Mouse (Mus musculus) 416B (cell line): Measurements from ENCODE around the gene Tcf3.

Experiments used
- DNase-seq: peaks from one replicate; pipeline ENCODE4 v3.0.0; 2011; ENCODE audit warnings: low read depth

The Tcf3 gene

GRCm38 (mm10) chr10:80406684-80407501, 26.6 kb downstream of the Tcf3 start, which contains the start of gene Uqcr11:
TSS of gene Uqcr11 (minus strand) at chr10:80406830.
- DNase-seq, result peak; percentile 94

DNA sequence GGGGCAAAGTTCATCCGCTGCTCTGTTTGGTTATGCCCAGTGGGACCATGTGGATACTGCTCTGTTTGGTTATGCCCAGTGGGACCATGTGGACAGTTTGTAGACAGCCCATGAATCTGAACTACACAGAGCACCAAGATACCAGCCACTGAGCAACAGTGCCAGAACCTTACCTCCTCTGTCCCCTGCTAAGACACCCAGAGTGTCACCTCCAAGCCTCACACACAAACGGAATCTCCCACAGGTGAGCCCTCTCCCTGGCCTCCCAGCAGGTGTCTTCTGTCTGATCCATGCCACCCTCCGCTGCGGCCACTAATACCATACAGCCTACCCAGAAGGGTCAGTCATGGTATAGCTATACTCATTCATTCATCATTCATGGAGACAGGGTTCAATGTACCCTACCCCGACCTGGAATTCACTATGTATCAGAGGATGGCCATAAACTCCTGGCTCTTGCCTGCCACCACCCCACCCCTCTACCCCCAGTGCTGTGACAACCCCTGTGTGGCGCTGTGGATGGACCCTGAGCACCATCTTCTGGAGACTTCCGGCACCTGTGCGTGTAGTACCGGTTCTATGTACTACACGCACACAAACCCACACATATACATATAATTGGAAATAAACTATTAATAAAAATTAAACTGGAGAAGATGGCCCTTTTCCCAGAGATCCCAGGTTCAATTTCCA, 27.8 kb downstream of the Tcf3 start:
- DNase-seq, result no peak

DNA sequence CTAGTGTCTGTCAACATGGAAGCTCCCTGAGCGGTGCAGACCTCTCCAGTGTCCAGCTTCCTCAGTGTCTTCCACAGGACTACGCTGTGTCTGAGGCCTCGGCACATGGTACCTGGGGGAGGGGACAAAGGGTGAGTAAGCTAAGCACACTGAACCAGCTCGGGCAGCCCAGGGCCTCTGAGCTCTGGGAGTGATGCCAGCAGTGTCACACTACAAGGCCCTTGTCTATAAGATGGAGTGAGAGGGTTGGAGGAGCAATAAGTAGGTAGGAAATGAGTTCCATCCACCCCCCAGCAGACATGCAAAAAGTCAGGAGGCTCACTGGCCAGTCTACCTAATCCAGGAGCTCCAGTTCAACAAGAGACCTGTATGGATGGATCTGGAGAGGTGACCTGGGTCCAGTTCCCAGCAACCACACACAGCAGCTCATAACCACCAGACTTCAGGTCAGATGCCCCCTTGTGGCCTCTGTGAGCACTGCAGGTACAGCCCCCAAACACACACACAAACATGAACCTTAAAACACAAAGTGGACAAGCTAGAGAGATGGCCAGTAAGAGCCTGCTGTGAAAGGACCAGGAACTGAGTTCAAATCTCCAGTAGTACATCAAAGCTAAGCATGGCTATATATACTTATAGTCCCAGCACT, 30.3 kb downstream of the Tcf3 start:
- DNase-seq, result peak; percentile 64

GRCm38 (mm10) chr10:80400704-80401161, 32.7 kb downstream of the Tcf3 start:
- DNase-seq, result no peak

GRCm38 (mm10) chr10:80399973-80400703, 33.3 kb downstream of the Tcf3 start:
- no peak for DNase-seq

DNA sequence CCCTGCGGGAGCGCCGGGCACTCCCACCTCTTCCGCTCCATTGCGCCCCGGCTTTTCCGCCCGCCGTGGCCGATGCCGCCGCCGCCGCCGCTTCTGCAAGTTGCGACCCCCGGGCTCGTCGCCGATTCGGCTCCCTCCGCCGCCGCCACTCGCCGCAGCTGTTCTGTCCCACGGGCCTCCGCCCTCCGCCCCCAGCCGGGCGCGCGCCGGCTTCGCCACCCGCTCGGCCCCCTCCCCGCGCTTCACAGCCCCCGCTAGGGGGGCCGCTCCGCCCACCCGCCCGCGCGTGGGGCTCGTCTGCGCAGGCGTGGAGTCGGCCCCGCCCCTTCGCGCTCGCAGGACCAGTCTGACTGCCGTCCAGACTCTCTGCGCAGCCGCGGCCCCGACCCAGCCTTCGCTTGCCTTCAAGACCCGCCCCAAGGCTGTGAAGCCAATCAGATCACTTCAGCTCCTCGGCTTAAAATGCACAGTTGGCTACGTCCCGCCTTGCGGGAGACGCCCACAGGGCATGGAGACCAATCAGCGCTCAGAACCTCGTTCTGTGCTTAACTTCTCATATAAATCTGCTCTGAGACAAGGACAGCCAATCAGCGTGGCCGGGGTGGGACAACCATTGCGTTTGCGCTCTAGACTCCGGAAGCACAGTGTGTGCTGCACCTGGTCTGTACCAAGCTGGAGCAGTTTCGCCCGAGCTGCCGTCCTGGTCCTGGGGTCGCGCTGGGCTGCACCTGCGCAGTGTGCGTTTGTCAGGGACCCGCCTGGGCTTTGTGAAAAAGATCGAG, 34.1 kb downstream of the Tcf3 start, which contains the start of gene Mbd3:
TSS of gene Mbd3 (minus strand) at position 360 of the 782 bp plus-strand sequence.
- DNase-seq, result peak; percentile 100

DNA sequence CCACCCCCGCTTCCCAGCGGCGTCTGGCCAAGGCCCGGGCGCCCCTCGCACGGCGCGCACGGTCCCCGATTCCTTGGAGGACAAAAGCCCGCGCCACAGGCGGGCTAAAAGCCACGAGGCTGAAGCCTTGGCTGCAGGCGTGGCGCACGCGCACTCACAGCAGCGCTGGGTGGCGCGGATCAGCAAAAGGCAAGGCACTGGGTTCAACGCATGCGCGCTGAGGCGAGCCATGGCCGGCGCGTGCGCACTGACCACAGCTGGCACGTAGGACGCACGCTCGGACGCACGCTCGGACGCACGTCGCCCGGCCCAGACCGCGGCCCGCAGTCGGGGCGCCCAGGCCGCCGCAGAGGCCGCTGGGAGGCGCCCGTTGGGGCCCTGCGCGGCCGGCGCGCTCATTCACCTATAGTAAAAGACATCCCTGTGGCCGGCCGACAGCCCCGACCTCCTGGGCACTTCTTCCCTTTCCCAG, 34.7 kb downstream of the Tcf3 start:
- peak; percentile 98 for DNase-seq

- DNase-seq, result peak; percentile 71
These were observed 35.3 kb downstream of the Tcf3 start for GRCm38 (mm10) chr10:80398174-80398535.

- DNase-seq, result no peak
These were observed 35.8 kb downstream of the Tcf3 start for GRCm38 (mm10) chr10:80397524-80398173.

GRCm38 (mm10) chr10:80396822-80397523, 36.5 kb downstream of the Tcf3 start:
- DNase-seq, result no peak

DNA sequence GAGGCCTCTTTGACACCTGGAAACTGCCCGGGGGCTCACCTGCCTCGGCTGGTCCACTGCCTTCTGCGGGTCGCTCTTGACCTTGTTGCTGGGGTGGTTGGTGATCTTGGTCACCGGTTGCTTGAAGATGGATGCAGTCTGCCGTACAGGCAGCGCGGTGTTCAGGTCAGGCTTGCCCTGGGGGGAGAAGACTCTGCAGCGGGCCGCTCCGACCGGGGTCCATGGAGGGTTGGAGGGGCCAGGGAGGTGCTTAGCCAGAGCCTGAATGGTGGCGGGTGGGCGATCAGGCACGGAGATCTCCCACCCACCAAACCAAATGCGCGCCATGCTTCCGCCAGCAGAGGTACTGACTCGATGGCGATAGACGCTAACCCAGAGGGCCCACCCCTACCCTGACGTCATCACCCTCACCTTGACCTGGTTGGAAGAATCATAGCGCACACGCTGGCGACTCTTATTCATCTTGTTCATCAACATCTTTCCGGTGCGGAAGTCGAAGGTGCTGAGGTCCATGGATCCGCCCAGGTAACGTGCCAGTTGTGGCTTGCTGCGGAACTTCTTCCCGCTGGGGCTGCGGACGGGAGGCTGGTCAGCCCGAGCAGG, 38.3 kb downstream of the Tcf3 start:
- DNase-seq, result no peak

GRCm38 (mm10) chr10:80392687-80393086, 40.8 kb downstream of the Tcf3 start:
- no peak for DNase-seq

GRCm38 (mm10) chr10:80390697-80391096, 42.8 kb downstream of the Tcf3 start:
- no peak for DNase-seq

DNA sequence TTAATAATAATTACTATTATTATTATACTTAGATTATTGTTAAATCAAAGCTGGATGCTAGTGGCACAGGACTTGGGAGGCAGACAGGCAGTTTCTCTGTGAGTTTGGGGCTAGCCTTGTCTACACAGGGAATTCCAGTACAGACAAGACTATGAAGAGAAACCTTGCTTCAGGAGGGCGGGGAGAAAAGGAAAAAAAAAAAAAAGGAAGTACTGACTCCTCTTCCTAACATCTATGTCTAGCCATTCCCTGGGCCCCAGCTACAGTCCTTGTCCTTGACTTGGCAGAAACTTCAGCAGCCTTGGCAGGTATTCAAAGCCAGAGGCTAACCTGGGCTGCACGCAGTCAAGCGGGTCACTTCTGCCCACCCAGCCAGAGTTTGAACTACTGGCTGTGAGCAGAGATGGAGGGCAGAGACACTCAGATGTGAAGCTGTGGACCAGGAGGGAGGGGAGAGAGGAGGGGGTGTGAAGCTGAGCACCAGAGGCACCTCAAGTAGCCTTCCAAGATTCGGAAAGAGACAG, 44.2 kb downstream of the Tcf3 start:
- DNase-seq, result no peak

DNA sequence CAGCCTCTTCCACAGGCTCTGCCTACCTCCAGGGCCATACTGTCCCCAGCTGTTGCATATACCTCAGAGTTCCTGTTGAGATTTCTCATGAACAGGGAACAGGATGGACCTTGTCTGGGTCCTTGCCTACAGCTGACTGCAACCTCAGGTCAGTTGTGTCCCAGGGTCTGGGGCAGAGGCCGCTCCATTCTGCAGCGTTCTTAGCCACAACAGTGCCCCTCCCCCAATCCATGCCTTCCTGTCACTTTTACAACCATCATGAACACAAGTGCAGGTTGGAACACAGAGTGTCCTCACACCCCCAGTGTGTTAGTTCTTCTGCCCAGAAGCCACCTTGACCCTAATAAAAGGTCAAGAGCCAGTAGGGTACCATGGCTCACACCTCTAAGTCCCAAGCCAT, 44.7 kb downstream of the Tcf3 start:
- DNase-seq, result no peak

DNA sequence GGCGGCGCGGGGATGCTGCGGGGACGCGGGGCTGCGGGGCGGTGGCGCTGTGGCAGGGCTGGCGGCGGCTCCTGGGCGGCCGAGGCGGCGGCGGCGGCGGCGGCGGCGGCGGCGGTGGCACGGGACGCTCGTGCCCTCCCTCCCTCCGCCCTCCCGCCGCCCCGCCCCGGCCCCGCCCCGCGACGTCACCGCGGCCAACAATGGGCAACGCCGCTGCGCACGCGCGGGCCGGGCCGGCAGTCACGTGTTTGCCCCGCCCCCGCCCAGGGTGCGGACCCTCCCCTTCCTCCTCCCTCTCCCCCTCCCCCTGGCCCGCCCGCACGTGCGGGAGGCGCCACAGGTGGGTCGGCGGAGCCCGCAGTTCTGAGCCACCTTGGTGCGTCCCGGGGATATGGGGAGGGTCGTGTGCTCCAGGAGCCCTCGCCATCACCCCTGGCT, 45.9 kb downstream of the Tcf3 start, which contains the start of gene Mex3d:
TSS of gene Mex3d (minus strand) at position 138 of the 438 bp plus-strand sequence.
- DNase-seq, result peak; percentile 83

- DNase-seq, result no peak
These were observed 46.5 kb downstream of the Tcf3 start for GRCm38 (mm10) chr10:80386735-80387471.
